7 mouse cellular contexts compared by ENCODE assay signal in the genomic region with DNA sequence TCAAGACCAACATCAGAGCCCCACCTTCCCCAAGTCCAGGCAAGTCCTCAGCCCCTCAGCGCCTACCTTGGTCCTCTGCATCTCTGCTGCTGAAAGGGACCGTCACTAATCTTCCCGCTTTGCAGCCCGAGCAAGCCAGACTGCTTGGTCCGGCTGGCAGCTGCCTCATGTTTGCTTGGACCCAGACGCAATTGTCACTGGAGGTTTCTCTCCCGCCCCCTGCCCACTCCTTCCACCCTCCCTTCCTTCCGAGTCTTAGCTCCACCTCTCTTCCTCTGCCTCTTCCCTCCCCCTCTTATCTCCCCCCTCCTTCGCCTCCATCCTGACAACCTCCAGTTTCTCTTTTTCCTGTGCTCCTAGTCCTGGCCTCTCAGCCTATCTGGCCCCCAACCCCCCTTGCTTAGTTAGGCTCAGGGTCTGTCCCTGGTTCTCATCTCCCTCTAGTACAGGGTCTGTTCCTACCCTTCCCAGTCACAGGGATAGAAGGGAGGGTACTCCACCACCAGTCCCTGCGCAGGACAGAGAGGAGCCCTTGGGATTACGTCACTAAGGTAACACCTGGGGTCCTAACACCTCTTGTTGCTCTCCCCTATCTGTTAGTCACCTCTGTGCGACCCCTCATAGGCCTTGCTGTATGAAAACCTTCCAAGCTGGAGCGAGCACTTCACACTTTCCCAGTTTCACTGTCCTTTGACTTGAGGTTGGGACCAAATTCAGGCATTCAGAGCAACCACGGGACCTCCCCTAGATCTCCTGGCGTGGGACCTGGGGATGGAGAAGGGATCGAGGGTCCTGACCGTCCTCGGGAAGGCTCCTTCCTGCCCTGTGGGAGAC. TPM values are rescaled to one million over a fixed set of nuclear protein-coding genes. Genes with fewer than 3 reads are reported as not detected.
DNase-seq lines count a peak whose midpoint lies in the region; ATAC-seq and TF ChIP-seq lines count a peak whose summit lies in the region.

No protein-coding gene starts in this region.

- no peaks in the 10 kb centered on the region for H3K36me3 ChIP-seq in forebrain, embryonic 15.5 days
- H3K36me3 ChIP-seq in liver, postnatal 0 days (replicated peaks; ENCODE audit: insufficient read depth, low read length) = no peaks in the 10 kb centered on the region

- peaks cover 72% of the 10 kb centered on the region for H3K4me1 ChIP-seq in forebrain, embryonic 15.5 days
- peaks cover 12% of the 10 kb centered on the region for H3K4me1 ChIP-seq in liver, postnatal 0 days (ENCODE audit: insufficient read depth)

- H3K9me3 ChIP-seq in forebrain, embryonic 15.5 days = no peaks in the 10 kb centered on the region
- H3K9me3 ChIP-seq in liver, postnatal 0 days (ENCODE audit: low read length) = no peaks in the 10 kb centered on the region

- TF ChIP-seq EP300 in liver, postnatal 0 days (IDR thresholded peaks at IDR 0.05; ENCODE audit: low read depth) = no peak

- peak; percentile 58 for DNase-seq in R1 (ENCODE audit: low read depth, low spot score)
- peak; percentile 62 to 79 for DNase-seq in layer of hippocampus, adult 18-20 months (ENCODE audit: low spot score in 2 of 2)
- no peak for DNase-seq in liver, postnatal 0 days
- peak; percentile 77 for DNase-seq in right cerebral cortex, postnatal 25 days
- DNase-seq in thymus, adult 18-20 months = no peak

- H3K27me3 ChIP-seq in forebrain, embryonic 15.5 days = no peaks in the 10 kb centered on the region
- 0 out of 2 replicates have a peak, but pooled peaks cover 3% of the 10 kb centered on the region for H3K27me3 ChIP-seq in liver, postnatal 0 days (ENCODE audit: insufficient read depth, low read length)

- under 1% methylated on average over 18 of the region's 18 CpGs for WGBS in forebrain, embryonic 15.5 days
- WGBS in liver, postnatal 0 days (ENCODE audit: insufficient replicate concordance) = 12% methylated on average over 18 of the region's 18 CpGs

- no peak for TF ChIP-seq CTCF in liver, postnatal 0 days (IDR thresholded peaks at IDR 0.05; ENCODE audit: low read depth)

- peak overlapping the region; percentile 45 for H3K4me3 ChIP-seq in forebrain, embryonic 15.5 days
- H3K4me3 ChIP-seq in liver, postnatal 0 days (ENCODE audit: low read depth, low read length) = 0 out of 2 replicates have a peak overlapping the region, but pooled peaks have one; percentile 3

- peak; percentile 41 for ATAC-seq in cerebellum, adult (ENCODE audit: insufficient number of reproducible peaks, low FRiP score, low TSS enrichment)
- ATAC-seq in forebrain, embryonic 15.5 days (replicated peaks) = peak; percentile 71
- ATAC-seq in liver, postnatal 0 days = no peak

- peak overlapping the region; percentile 92 for H3K27ac ChIP-seq in forebrain, embryonic 15.5 days (replicated peaks)
- H3K27ac ChIP-seq in liver, postnatal 0 days (ENCODE audit: low read depth) = no peak overlapping the region

- peak overlapping the region; percentile 71 for H3K4me2 ChIP-seq in forebrain, embryonic 15.5 days (replicated peaks)
- H3K4me2 ChIP-seq in liver, postnatal 0 days (ENCODE audit: low read depth, low read length) = peak overlapping the region; percentile 36

- peak overlapping the region; percentile 72 for H3K9ac ChIP-seq in forebrain, embryonic 15.5 days (replicated peaks)
- H3K9ac ChIP-seq in liver, postnatal 0 days (replicated peaks) = no peak overlapping the region

RNA-seq across cellular contexts. Expression of a gene that starts 0.5 kb away (rescaled TPM):
- 8.3 and 8.6 TPM in 2 replicates for polyA plus RNA-seq in forebrain, embryonic 15.5 days (2015; fragmentation: Nextera tagmentation; extraction: Ambion mirVana)
- 10 to 100 TPM; 61.3 to 70.6 TPM for total RNA-seq in layer of hippocampus, adult 18-20 months (2021)
- 0.23 and 0.43 TPM in 2 replicates for polyA plus RNA-seq in liver, postnatal 0 days (2015; fragmentation: Nextera tagmentation; extraction: Ambion mirVana)

RNA-seq across cellular contexts. Expression of a gene that starts 19.9 kb away (rescaled TPM):
- polyA plus RNA-seq in forebrain, embryonic 15.5 days (2015; fragmentation: Nextera tagmentation; extraction: Ambion mirVana) = not detected in 2 replicates
- under 1 TPM in 1 of 2 experiments, not detected in 1; 0.27 TPM for total RNA-seq in layer of hippocampus, adult 18-20 months (2021)
- polyA plus RNA-seq in liver, postnatal 0 days (2015; fragmentation: Nextera tagmentation; extraction: Ambion mirVana) = not detected in 2 replicates

Comparison
In these comparisons a context has a peak if more than half of its experiments do, and no peak if none do; other contexts are left out.
1. DNase-seq: peak in R1 (single experiment), layer of hippocampus, adult 18-20 months (2 of 2) and right cerebral cortex, postnatal 25 days (single experiment); none in liver, postnatal 0 days (single experiment) and thymus, adult 18-20 months (0 of 2).